Mouse (Mus musculus) urinary bladder, postnatal 0 days (tissue): ENCODE measurements around the gene Sema4b. TPM values are rescaled to one million over a fixed set of nuclear protein-coding genes. Genes with fewer than 3 reads are reported as not detected.

Source experiments
- polyA plus RNA-seq: library from polyadenylated mRNA; unstranded; fragments of >200 nt; fragmentation: Nextera tagmentation; extraction: Ambion mirVana; gene quantifications from 2 replicates; pipeline ENCODE4 v1.2.1, GENCODE M21; 2015

The Sema4b gene
- polyA plus RNA-seq: 10.3 and 11.3 TPM in 2 replicates

DNA sequence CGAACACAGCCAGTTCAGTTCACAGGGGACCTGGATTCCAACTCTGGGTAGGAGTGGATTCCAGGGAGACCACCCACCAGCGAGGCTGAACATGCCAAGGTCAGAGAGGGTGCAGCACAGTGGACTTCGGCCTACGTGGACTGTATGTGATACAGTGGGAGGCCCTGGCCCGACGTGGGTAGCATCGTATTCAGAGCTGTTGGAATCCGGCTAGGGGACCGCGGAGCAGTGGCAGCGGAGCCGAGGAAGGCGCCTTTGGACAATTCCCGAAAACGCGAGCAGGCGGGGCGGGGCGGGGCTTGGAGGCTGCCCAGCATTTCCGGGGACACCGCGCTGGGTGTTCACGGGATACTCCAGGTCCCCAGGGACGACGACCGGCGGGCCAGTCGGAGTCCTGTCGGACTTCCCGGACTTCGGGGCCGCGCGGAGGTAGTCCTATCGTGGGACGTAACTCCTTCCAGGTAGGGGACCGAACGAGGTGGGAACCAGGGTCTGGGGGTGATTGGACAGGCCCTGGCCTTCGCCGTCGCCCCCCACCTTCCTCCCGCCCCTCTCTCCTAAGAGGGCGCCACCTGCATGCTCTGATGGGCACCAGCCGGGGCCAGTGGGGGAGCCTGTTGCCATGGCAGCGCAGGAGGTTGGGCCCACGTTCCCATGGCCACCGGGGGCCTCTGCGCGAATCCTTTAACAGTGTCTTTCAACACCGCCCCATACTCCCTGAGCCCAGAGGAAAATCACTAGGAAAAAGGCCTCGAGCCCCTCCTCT lies at the start of gene Sema4b:
Gene Sema4b (plus strand): TSS at position 311 of the 766 bp plus-strand sequence.

DNA sequence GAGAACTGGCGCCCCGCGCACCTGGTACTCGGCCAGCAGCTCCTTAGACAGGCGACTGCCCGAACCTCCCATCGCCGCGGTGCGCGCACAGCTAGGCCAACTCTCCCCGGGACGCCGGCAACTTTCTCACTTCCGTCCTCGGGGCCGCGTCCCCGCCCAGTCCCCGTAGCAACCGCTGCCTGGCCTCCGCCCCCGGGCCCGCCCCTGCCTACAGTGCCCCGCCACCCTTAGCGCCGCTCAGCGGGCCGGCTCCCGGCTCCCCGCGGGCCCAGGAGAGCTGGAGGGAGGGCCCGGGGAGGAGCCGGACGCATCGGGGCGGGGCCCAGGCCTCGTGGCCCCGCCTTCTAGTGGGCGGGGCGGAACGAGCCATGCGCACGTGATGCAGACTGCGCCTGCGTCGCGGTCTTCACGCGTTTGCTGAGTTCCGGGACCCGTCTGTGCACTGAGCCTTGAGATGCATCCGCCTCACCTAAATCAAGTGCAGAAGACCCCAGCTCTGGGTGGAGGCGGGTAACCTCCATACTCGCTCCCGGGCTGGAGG lies 45.9 kb downstream of the Sema4b start, which contains the start of the genes Cib1 and Gdpgp1:
Gene Cib1 (minus strand): TSS at position 325 of the 541 bp plus-strand sequence.
Gene Gdpgp1 (plus strand): TSS at position 377 of the 541 bp plus-strand sequence.

DNA sequence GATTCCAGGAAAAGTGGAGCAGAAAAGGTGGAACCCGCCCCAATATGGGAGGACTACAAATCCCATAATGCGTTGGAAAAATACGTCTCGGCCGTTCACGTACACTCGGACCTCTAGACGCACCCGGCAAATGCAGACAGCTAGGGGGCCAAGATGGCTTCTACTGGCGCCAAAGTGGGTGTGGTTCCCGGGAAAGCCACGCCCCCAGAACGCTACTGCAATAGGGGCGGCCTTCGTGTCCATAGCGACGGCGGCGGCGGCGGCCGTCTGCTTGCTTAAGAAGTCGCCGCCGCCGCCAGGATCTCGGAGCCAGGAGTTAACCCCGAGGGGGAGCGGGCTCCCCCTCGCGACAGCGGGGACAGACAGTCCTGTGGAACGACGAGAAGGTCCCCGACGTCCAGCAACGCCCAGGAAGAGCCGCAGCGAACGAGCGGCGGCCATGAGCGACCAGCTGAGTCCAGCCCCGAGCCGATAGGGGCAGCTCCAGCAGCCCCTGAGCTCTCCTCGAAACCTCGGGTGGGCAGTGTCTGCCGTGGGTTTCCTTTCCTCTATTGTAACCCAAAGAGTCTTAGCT lies 59.6 kb downstream of the Sema4b start, which contains the start of gene Ttll13:
Gene Ttll13 (plus strand): TSS at position 229 of the 574 bp plus-strand sequence.

DNA sequence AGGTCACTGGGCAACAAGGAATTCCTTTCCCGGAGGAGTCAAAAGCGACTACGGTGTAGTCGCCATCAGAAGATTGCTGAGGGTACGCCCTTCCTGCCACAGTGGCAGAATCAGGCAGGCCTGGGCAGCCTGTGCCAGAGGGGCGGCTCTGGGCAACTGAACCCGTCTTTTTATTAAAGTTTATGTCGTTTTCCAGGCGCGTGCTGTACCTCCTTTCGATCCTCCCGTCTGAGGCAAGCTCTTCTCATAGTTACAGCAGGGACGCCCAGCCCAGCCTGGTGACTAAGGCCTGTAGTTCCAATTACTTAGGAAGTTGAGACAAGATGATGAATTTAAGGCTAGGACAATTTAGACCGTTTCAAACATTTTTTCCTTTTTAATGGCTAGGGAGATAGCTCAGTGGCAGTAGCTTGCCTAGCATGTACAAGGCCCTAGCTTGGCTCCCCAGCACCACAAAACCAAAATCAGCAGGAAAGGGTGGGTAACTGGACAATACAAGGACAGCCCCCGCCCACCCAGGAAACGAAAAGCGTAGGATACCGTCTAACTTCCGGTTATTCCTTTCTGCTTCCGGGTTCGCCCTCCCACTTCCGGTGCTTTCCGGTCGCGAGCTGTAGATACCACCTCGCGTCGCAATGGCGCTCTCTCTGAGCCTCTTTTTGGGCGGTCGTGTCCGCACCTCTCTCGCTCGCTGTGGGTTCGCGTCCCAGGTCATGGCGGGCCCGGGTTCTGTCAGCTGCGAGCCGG lies 74.2 kb downstream of the Sema4b start, which contains the start of gene Ngrn:
Gene Ngrn (plus strand): TSS at position 591 of the 747 bp plus-strand sequence.

DNA sequence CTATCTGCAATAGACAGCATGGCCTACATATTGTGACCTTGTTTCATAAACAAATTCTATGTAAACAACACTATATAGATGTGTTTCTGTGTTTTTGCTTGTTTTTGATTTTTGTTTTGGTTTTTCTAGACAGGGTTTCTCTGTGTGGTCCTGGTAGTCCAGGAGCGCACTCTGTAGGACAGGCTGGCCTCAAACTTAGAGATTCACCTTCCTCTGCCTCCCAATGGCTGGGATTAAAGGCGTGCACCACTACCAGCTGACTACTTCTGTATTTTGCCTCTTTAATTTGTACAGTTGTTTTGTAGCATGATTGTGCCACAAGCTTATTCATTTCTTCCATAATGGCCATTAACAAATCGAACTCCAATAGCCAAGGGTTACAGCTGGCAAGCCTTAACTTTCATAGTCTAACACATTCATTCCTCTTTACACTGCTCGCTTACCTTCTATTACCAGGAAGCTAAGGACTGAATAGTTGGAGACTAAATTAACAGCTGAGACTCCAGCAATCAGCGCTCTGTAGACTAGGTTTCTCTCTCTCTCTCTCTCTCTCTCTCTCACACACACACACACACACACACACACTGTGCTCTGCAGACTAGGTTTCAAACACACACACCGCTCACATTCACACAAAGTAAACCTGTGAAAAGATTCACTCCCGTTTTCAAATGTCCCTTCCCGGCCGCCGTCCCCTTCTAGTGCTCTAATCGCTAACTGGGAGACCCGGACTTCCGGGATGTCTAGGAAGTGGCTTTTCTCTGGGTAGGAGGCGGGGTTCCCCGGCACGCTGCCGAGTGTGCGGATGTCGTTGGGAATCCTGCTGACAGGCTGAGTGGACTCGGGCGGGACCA lies 82.5 kb downstream of the Sema4b start, which contains the start of gene Vps33b:
Gene Vps33b (plus strand): TSS at position 753 of the 854 bp plus-strand sequence.

Other genes starting within 250 kb of the Sema4b start
- gene Zfp710, start 162.0 kb upstream of the Sema4b start, polyA plus RNA-seq: 5.6 and 6.7 TPM in 2 replicates
- gene Idh2, start 71.4 kb upstream of the Sema4b start, polyA plus RNA-seq: 198 and 204 TPM in 2 replicates
- gene Cib1, start 46.0 kb downstream of the Sema4b start, polyA plus RNA-seq: 60.7 and 74.1 TPM in 2 replicates
- gene Gdpgp1, start 46.0 kb downstream of the Sema4b start, polyA plus RNA-seq: 2.4 and 2.6 TPM in 2 replicates
- gene Ttll13, start 59.5 kb downstream of the Sema4b start, polyA plus RNA-seq: 0.62 and 0.76 TPM in 2 replicates
- 27.4 and 29.3 TPM in 2 replicates for gene Ngrn, start 74.4 kb downstream of the Sema4b start, polyA plus RNA-seq
- gene Vps33b, start 82.8 kb downstream of the Sema4b start, polyA plus RNA-seq: 5.8 and 7.0 TPM in 2 replicates
- 25.5 and 45.7 TPM in 2 replicates for gene Prc1, start 107.6 kb downstream of the Sema4b start, polyA plus RNA-seq
- 6.3 and 8.3 TPM in 2 replicates for gene Rccd1, start 137.6 kb downstream of the Sema4b start, polyA plus RNA-seq
- gene Unc45a, start 154.2 kb downstream of the Sema4b start, polyA plus RNA-seq: 46.3 and 54.8 TPM in 2 replicates
- 9.3 and 10.6 TPM in 2 replicates for gene Hddc3, start 156.3 kb downstream of the Sema4b start, polyA plus RNA-seq
- gene Man2a2, start 184.5 kb downstream of the Sema4b start, polyA plus RNA-seq: 9.3 and 9.4 TPM in 2 replicates
- 7.8 and 10.7 TPM in 2 replicates for gene Fes, start 201.1 kb downstream of the Sema4b start, polyA plus RNA-seq
- gene Furin, start 218.6 kb downstream of the Sema4b start, polyA plus RNA-seq: 14.8 and 15.7 TPM in 2 replicates